Mouse (Mus musculus): Measurements from ENCODE around the gene Chaf1b.

Chaf1b gene

DNA sequence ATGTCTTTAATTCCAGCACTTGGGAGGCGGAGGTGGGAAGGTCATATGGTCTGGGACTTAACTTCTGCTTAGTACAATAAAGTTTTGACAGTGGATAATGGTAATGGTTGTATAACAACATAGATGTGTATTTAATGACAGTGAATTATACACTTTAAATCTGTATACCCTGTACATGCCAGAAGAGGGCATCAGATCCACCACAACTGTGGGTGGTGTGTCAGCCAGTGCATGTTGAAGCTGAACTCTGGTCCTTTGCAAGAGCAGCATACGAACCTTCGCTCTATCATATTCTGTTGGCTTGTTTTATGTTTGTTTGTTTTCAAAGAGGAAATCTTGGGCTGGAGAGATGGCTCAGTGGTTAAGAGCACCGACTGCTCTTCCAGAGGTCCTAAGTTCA is 63.7 kb downstream of the Chaf1b start:
- DNase-seq (ENCODE audit: low read depth) = no peak
